ENCODE assay signal across 8 mouse cellular contexts in the genomic region with DNA sequence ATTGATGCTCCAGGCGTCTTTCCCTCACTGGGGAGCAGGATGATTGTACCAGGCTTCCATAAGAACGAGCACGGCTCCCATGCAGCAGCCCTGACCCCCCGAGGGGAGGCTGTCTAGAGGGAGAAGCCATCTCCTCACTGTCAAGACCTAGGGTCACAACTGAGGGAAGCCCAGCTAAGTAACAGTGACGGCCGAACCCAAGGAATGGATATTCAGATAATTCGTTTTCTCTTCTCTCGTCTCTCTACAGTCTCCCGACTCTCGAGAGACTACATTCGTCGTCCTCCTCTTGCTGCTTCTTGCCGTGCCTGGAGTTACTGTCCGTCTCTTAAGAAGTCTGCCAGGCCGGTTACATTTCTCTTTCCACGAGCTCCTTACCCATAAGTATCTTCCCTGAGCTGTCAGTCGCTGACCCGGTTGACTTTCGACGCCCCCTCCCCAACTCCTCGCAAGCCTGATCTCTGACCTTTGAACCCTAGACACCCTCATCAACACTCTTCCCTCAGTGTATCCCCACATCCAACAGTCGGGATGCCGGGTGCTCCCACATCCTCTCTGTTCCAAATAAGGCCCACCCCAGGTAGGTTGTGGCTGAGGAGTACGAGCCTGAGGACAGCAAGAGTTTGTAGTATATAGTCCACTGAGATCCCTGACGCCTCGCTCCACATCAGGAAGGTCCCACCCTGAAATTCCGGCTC.
DNase-seq lines count a peak whose midpoint lies in the region; ATAC-seq and TF ChIP-seq lines count a peak whose summit lies in the region.
"Not testable (repeated sequence)": the region's sequence is repeated elsewhere in the genome, so short reads cannot be mapped to it uniquely, and the experiment has no call there.

No protein-coding gene starts in this region.

- TF ChIP-seq POLR2A in limb, embryonic 14.5 days (IDR thresholded peaks at IDR 0.05; ENCODE audit: borderline replicate concordance, extremely low read depth, insufficient read depth, insufficient read length), result not testable (repeated sequence)

- not testable (repeated sequence) for H3K9ac ChIP-seq in embryonic facial prominence, embryonic 11.5 days (replicated peaks; ENCODE audit: low read length); forebrain, embryonic 16.5 days (replicated peaks; ENCODE audit: low read depth, low read length); intestine, embryonic 15.5 days; limb, embryonic 14.5 days (ENCODE audit: low read depth, low read length, severe bottlenecking); lung, embryonic 15.5 days; midbrain, embryonic 15.5 days; stomach, embryonic 14.5 days (replicated peaks; ENCODE audit: low read depth, low read length)

- not testable (repeated sequence) for H3K4me2 ChIP-seq in embryonic facial prominence, embryonic 11.5 days (ENCODE audit: low read depth, low read length); forebrain, embryonic 16.5 days (ENCODE audit: low read length); intestine, embryonic 15.5 days (replicated peaks); limb, embryonic 14.5 days (replicated peaks; ENCODE audit: low read depth, low read length, severe bottlenecking); lung, embryonic 15.5 days; midbrain, embryonic 15.5 days; stomach, embryonic 14.5 days (replicated peaks; ENCODE audit: low read depth, low read length)

- H3K4me3 ChIP-seq in embryonic facial prominence, embryonic 11.5 days (ENCODE audit: low read depth, low read length); forebrain, embryonic 16.5 days (replicated peaks; ENCODE audit: low read length); intestine, embryonic 15.5 days (replicated peaks); limb, embryonic 14.5 days (replicated peaks; ENCODE audit: low read length); lung, embryonic 15.5 days; midbrain, embryonic 15.5 days; stomach, embryonic 14.5 days (ENCODE audit: low read depth, low read length): not testable (repeated sequence)

- H3K4me1 ChIP-seq in embryonic facial prominence, embryonic 11.5 days (ENCODE audit: control insufficient read depth, insufficient read depth, low read length); forebrain, embryonic 16.5 days (replicated peaks; ENCODE audit: control insufficient read depth, insufficient read depth, low read length); intestine, embryonic 15.5 days (replicated peaks); limb, embryonic 14.5 days (ENCODE audit: control insufficient read depth, insufficient read depth, low read length); lung, embryonic 15.5 days; midbrain, embryonic 15.5 days; stomach, embryonic 14.5 days (ENCODE audit: control insufficient read depth, insufficient read depth, low read length): not testable (repeated sequence)

- H3K36me3 ChIP-seq in embryonic facial prominence, embryonic 11.5 days (replicated peaks; ENCODE audit: control insufficient read depth, insufficient read depth, low read depth, low read length); forebrain, embryonic 16.5 days (ENCODE audit: control insufficient read depth, insufficient read depth); intestine, embryonic 15.5 days; limb, embryonic 14.5 days (ENCODE audit: control insufficient read depth, insufficient read depth, low read length); lung, embryonic 15.5 days; midbrain, embryonic 15.5 days (replicated peaks); stomach, embryonic 14.5 days (ENCODE audit: control insufficient read depth, insufficient read depth, low read length): not testable (repeated sequence)

- not testable (repeated sequence) for H3K9me3 ChIP-seq in embryonic facial prominence, embryonic 11.5 days (replicated peaks; ENCODE audit: control insufficient read depth, low read length); forebrain, embryonic 16.5 days (ENCODE audit: control insufficient read depth, low read length); intestine, embryonic 15.5 days; limb, embryonic 14.5 days (ENCODE audit: control insufficient read depth, low read length); lung, embryonic 15.5 days; midbrain, embryonic 15.5 days; stomach, embryonic 14.5 days (ENCODE audit: control insufficient read depth, low read depth, low read length)

- 100% methylated on average over 1 of the region's 27 CpGs for WGBS in embryonic facial prominence, embryonic 11.5 days
- WGBS in forebrain, embryonic 16.5 days, result 71% methylated on average over 1 of the region's 27 CpGs
- 84% methylated on average over 1 of the region's 27 CpGs for WGBS in intestine, embryonic 15.5 days
- WGBS in limb, embryonic 14.5 days, result 63% methylated on average over 1 of the region's 27 CpGs
- 67% methylated on average over 1 of the region's 27 CpGs for WGBS in lung, embryonic 15.5 days
- 71% methylated on average over 1 of the region's 27 CpGs for WGBS in midbrain, embryonic 15.5 days
- 50% methylated on average over 1 of the region's 27 CpGs for WGBS in stomach, embryonic 14.5 days

- peak; percentile 83 for ATAC-seq in embryonic facial prominence, embryonic 11.5 days (replicated peaks; ENCODE audit: insufficient number of reproducible peaks, low FRiP score, low TSS enrichment, low read depth)
- ATAC-seq in forebrain, embryonic 16.5 days, result peak; percentile 85
- ATAC-seq in hematopoietic stem cell, adult 5-6 weeks (replicated peaks in 1 of 2; ENCODE audit: insufficient read depth in 1 of 2, low FRiP score in 2 of 2, low TSS enrichment in 1 of 2, low read depth in 1 of 2, poor library complexity in 2 of 2, severe bottlenecking in 2 of 2), result peak; percentile 56 to 62; a peak in 3 of 4 replicates
- peak; percentile 86 for ATAC-seq in intestine, embryonic 15.5 days
- ATAC-seq in limb, embryonic 14.5 days (ENCODE audit: low FRiP score, low read depth), result peak; percentile 65
- peak; percentile 70 for ATAC-seq in lung, embryonic 15.5 days (ENCODE audit: borderline replicate concordance, extremely low read depth, low FRiP score, low TSS enrichment)
- peak; percentile 86 for ATAC-seq in midbrain, embryonic 15.5 days (replicated peaks)
- peak; percentile 63; the same call in 1 of the 2 replicates for ATAC-seq in stomach, embryonic 14.5 days (ENCODE audit: insufficient number of reproducible peaks, insufficient read depth, low FRiP score, low read depth)

- not testable (repeated sequence) for H3K27ac ChIP-seq in embryonic facial prominence, embryonic 11.5 days (replicated peaks; ENCODE audit: low read depth, low read length); forebrain, embryonic 16.5 days (ENCODE audit: low read length); intestine, embryonic 15.5 days; limb, embryonic 14.5 days (replicated peaks; ENCODE audit: low read depth, low read length); lung, embryonic 15.5 days; midbrain, embryonic 15.5 days; stomach, embryonic 14.5 days (ENCODE audit: low read length)

- not testable (repeated sequence) for DNase-seq in embryonic facial prominence, embryonic 11.5 days (ENCODE audit: low spot score); limb, embryonic 14.5 days (ENCODE audit: low spot score)

- not testable (repeated sequence) for H3K27me3 ChIP-seq in embryonic facial prominence, embryonic 11.5 days (ENCODE audit: control insufficient read depth, insufficient read depth, low read length); forebrain, embryonic 16.5 days (replicated peaks; ENCODE audit: control insufficient read depth, insufficient read depth, low read length); intestine, embryonic 15.5 days (replicated peaks); limb, embryonic 14.5 days (ENCODE audit: control insufficient read depth, insufficient read depth, low read length); lung, embryonic 15.5 days; midbrain, embryonic 15.5 days (replicated peaks); stomach, embryonic 14.5 days (ENCODE audit: control insufficient read depth, insufficient read depth, low read length)
